Mouse (Mus musculus): Measurements from ENCODE around the gene Cst3. TPM values are rescaled to one million over a fixed set of nuclear protein-coding genes. Genes with fewer than 3 reads are reported as not detected.

Cst3 gene
- 325 and 355 TPM in 2 replicates for polyA plus RNA-seq (2016; fragmentation: Nextera tagmentation; extraction: Ambion mirVana)

DNA sequence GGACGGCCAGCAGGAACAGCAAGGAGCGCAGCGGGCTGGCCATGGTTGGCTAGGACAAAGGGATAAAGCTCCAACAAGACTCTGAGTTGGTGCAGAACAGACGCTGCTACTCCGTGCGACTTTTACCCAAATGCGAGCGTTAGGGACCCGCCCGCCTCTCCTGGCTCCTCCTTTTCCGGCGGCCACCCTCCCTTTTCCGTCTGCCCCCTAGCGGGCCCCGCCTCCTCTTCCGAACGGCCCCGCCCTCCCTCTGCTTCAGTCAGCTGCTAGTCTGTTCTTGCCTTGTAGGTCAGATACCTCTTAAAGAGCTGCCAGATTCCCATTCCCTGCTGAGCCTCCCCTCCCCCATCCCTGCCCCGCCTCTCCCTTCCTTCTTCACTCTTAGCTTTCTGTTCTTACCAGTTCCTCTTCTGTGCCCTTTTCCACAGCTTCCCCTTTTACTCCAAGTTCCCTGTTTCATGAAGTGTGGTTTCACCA is at the start of gene Cst3:
Cst3 (minus strand) TSS at position 358 of the 477 bp plus-strand sequence.
- Histone ChIP-seq H3K27me3 (no peaks in the 10 kb centered on the region), H3K4me3 (peak within 1 kb of the TSS; percentile 74), H3K4me1 (peaks cover 28% of the 10 kb centered on the region), H3K9ac (replicated peaks) (peak within 1 kb of the TSS; percentile 82), H3K9me3 (no peaks in the 10 kb centered on the region), H3K27ac (replicated peaks) (peak within 1 kb of the TSS; percentile 84), H3K4me2 (replicated peaks) (peak within 1 kb of the TSS; percentile 86), H3K36me3 (peaks cover 21% of the 10 kb centered on the region)
- WGBS: under 1% methylated on average over 19 of the region's 19 CpGs
- ATAC-seq (ENCODE audit: low FRiP score, low read depth): peak; percentile 97

DNA sequence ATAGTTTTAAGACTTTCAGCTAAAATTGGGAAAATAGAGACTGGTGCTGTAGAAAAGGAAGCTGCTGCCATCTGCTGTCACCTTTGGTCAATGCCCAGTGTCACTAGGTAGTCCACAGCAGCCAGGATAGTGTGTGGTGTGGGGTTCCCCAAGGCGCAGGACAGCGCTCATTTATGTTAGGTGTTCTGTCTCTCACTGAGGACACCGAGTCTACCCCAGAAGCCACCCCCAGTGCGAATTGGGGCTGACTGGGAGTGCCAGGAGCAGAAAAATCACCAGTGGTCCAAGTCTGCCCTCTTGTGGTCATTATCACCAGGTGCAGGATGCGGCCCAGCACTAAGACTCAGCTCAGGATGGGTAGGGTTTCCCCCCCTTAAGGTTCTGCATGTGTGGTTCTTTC is 26.8 kb upstream of the Cst3 start:
- peak; percentile 85 for ATAC-seq (ENCODE audit: low FRiP score, low read depth)
- peak overlapping the region; percentile 25; the same call in 1 of the 2 replicates for H3K4me2 ChIP-seq (replicated peaks)
- no peak overlapping the region for H3K27ac ChIP-seq (replicated peaks)
- WGBS: 9% methylated on average over 5 of the region's 5 CpGs
- no peaks in the 10 kb centered on the region for H3K27me3 ChIP-seq
- H3K9ac ChIP-seq (replicated peaks): no peak overlapping the region
- H3K4me3 ChIP-seq: no peak overlapping the region
- H3K9me3 ChIP-seq: no peaks in the 10 kb centered on the region
- H3K4me1 ChIP-seq: no peaks in the 10 kb centered on the region
- H3K36me3 ChIP-seq: no peaks in the 10 kb centered on the region

DNA sequence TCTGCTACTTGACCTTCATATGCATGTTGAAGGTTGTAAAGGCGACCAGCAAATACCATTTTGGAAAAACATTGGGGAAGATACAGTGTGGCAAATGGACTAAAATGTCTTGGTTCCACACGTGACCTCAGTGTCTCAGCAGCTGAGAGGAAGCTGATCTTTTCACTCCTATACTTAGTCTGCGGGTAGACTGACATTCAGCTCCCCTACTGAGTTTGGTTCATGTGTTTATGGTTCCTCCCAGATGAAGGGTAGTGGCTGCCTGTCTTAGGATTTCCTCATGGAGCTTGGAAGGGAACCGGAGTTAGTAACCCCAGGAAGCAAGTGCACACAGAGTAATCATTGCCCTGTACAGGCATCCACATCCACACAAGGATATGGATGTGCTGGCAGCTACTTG is 24.8 kb upstream of the Cst3 start:
- Histone ChIP-seq H3K4me2 (replicated peaks) (no peak overlapping the region), H3K9ac (replicated peaks) (no peak overlapping the region), H3K4me1 (no peaks in the 10 kb centered on the region), H3K4me3 (no peak overlapping the region), H3K27me3 (no peaks in the 10 kb centered on the region), H3K36me3 (no peaks in the 10 kb centered on the region), H3K27ac (replicated peaks) (no peak overlapping the region), H3K9me3 (no peaks in the 10 kb centered on the region)
- 64% methylated on average over 4 of the region's 4 CpGs for WGBS
- no peak for ATAC-seq (ENCODE audit: low FRiP score, low read depth)

DNA sequence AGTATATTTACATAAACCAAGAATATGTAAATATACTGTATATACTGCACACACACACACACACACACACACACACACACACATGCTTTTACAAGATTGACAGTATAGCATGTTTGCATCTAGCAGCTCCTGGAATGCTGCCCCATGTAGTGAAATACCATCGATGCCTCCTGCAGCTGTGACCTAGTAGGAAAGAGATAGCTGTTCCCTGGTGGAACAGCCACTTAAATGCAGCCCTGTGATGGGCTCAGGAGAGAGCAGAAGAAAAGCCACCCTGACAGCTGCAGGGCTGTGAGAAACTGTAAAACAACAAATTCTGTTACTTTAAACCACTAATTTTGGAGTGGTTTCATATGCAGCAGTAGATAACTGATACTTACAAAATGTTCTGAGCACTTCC is 20.7 kb upstream of the Cst3 start:
- Histone ChIP-seq H3K4me2 (replicated peaks) (no peak overlapping the region), H3K9ac (replicated peaks) (no peak overlapping the region), H3K9me3 (no peaks in the 10 kb centered on the region), H3K27me3 (no peaks in the 10 kb centered on the region), H3K27ac (replicated peaks) (no peak overlapping the region), H3K4me1 (no peaks in the 10 kb centered on the region; the same call in 1 of the 2 replicates), H3K36me3 (no peaks in the 10 kb centered on the region), H3K4me3 (no peak overlapping the region)
- 81% methylated on average over 1 of the region's 1 CpGs for WGBS
- no peak for ATAC-seq (ENCODE audit: low FRiP score, low read depth)

DNA sequence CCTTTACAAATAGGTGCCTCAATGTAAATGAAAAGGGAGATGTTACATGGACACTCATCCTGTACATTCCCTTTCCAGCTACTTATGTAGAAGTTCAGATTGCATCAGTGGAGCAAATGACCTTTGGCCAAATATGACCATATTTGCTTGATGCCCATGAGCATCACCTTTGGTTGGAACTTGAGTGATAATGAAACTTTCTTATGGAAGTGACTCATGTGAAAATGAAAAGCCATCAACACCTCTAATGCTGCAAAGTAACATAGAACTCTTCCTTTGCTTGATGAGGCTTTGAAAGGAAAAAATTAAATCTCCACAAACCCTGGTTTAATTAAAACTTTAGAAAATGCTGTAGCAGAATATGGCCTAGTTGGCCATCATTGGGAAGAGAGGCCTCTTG is 17.6 kb upstream of the Cst3 start:
- Histone ChIP-seq H3K9me3 (no peaks in the 10 kb centered on the region), H3K27me3 (no peaks in the 10 kb centered on the region), H3K9ac (replicated peaks) (no peak overlapping the region), H3K4me1 (peaks cover 16% of the 10 kb centered on the region), H3K4me2 (replicated peaks) (no peak overlapping the region), H3K27ac (replicated peaks) (no peak overlapping the region), H3K36me3 (no peaks in the 10 kb centered on the region), H3K4me3 (no peak overlapping the region)
- no peak for ATAC-seq (ENCODE audit: low FRiP score, low read depth)

DNA sequence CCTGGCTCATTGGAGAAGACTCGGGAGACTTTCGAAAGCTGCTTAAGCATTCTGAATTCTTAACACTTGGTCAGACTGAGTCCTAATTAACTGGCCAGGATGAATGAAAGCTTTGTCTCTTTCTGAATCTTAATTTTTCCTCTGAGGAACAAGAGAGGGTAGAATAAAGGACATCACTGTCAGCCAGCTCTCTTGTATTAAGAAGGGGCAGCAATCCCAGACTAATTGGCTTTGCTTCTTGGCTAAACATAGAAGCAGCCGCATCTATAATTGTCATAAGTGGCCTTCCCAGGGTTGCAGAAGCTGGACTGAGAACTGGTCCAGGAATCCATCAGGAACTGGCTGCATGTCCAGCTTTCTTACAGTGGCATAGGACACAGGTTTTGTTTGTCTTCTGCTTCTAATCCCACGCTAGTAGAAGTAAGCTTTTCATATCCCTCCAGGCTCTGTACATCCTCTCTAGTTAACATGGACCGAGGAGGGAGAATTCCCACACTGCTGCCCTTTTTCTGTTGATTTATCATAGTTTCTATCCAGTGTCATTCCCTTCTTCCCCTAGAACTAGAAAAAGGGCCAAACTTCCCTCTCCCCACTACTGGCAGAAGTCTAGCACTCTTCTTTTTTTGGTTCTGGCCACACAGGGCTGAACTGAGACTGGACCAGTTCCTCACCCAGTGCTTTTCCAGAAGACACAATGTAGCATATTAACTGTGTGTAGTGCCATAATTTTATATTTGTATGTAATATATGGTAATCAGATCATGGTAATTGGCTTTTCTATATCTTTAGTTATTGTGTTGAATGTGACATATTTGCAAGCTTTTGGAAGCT is 14.7 kb upstream of the Cst3 start:
- peak; percentile 93 for ATAC-seq (ENCODE audit: low FRiP score, low read depth)
- peaks cover 16% of the 10 kb centered on the region for H3K4me1 ChIP-seq
- 24% methylated on average over 5 of the region's 5 CpGs for WGBS
- H3K27me3 ChIP-seq: no peaks in the 10 kb centered on the region
- no peak overlapping the region for H3K4me2 ChIP-seq (replicated peaks)
- no peak overlapping the region for H3K4me3 ChIP-seq
- H3K9ac ChIP-seq (replicated peaks): no peak overlapping the region
- peak overlapping the region; percentile 87 for H3K27ac ChIP-seq (replicated peaks)
- H3K36me3 ChIP-seq: no peaks in the 10 kb centered on the region
- H3K9me3 ChIP-seq: no peaks in the 10 kb centered on the region

DNA sequence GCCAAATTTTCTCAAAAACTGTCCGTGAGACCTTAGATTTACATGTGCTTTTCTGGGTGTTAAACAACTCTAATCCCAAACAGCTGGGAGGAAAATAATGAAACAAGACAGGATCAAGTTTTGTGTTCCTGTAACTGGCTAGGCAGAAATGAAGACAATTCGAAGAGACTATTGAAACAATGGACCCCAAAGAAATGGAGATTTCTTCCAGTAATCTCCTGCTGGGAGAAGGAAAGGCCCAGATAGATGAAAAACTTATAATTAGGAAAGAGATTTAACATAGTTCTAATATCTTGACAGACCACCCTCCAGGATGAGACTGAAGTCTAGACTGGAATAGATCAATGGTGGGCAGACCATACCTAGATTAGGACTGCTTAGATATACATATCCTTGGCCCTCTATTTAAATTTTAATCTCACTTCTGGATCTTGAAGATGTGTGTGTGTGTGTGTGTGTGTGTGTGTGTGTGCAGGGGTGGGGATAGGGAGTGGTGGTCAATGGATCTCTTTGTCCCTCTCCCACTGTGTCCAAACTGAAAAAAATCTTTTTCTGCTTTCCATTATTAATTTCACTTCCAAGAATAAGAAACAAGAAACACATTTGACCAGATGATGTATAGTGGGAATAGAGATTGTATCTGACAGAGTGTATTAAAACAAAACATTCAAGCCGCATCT is 14.0 kb upstream of the Cst3 start:
- 29% methylated on average over 3 of the region's 3 CpGs for WGBS
- peak; percentile 84 for ATAC-seq (ENCODE audit: low FRiP score, low read depth)
- H3K4me2 ChIP-seq (replicated peaks): no peak overlapping the region
- H3K9me3 ChIP-seq: no peaks in the 10 kb centered on the region
- H3K9ac ChIP-seq (replicated peaks): no peak overlapping the region
- peaks cover 16% of the 10 kb centered on the region for H3K4me1 ChIP-seq
- H3K4me3 ChIP-seq: no peak overlapping the region
- no peaks in the 10 kb centered on the region for H3K36me3 ChIP-seq
- peak overlapping the region; percentile 87 for H3K27ac ChIP-seq (replicated peaks)
- H3K27me3 ChIP-seq: no peaks in the 10 kb centered on the region

DNA sequence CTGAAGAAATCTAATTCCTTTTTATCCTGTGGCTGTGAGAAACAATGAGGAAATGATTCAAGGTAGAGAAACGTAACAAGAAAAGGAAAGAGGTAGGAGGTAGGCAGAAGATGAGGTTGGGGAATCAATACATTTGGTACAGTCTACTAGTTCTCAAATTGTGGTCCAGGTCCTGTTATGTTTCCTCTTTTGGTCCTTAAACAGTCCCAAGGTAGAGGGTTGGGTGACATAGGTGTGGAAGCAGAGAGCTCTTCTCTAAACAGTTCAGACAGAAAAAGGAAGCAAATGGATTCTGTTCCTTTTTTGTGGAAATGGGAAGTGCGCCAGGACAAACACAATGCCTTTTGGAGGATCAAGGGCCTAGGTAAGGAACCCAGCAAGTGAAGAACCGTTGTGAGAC is 13.4 kb upstream of the Cst3 start:
- Histone ChIP-seq H3K9ac (replicated peaks) (no peak overlapping the region), H3K36me3 (no peaks in the 10 kb centered on the region), H3K4me1 (peaks cover 16% of the 10 kb centered on the region), H3K4me3 (no peak overlapping the region), H3K27me3 (no peaks in the 10 kb centered on the region), H3K9me3 (no peaks in the 10 kb centered on the region), H3K4me2 (replicated peaks) (no peak overlapping the region), H3K27ac (replicated peaks) (peak overlapping the region; percentile 87)
- 66% methylated on average over 3 of the region's 3 CpGs for WGBS
- ATAC-seq (ENCODE audit: low FRiP score, low read depth): no peak

DNA sequence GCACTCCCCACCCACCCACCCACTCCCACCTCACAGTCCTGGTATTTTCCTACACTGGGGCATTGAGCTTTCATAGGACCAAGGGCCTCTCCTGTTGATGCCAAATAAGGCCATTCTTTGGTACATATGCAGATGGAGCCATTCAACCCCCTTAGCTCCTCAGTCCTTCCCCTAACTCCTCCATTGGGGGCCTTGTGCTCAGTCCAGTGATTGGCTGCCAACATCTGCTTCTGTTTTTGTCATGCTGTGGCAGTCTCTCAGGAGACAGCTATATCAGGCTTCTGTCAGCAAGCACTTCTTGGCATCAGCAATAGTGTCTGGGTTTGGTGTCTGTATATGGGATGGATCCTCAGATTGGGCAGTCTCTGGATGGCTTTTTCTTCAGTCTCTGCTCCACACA is 9.2 kb upstream of the Cst3 start:
- no peak overlapping the region for H3K4me2 ChIP-seq (replicated peaks)
- ATAC-seq (ENCODE audit: low FRiP score, low read depth): no peak

DNA sequence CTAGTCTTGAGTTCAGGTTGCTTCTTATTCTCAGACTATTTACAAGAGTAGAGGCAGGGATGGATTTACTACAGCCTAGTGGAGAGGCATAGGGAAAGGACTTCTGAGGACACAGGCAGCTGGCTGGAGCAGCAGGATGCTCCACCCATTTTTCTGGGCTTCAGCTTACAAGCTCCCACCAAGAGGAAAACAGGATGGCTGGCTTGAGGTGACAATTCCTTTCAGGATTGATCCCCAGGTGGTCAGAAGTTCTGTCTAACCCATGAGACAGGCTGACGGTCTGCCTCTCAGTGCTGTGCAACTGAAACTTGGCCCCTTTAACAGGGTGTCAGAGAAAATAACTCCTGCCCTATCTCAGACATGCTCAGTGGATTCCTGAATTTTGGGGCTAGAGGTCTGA is 3.7 kb upstream of the Cst3 start:
- Histone ChIP-seq H3K9ac (replicated peaks) (no peak overlapping the region), H3K4me1 (peaks cover 8% of the 10 kb centered on the region), H3K9me3 (no peaks in the 10 kb centered on the region), H3K36me3 (no peaks in the 10 kb centered on the region), H3K27ac (replicated peaks) (no peak overlapping the region), H3K4me3 (no peak overlapping the region), H3K27me3 (no peaks in the 10 kb centered on the region), H3K4me2 (replicated peaks) (no peak overlapping the region)
- no peak for ATAC-seq (ENCODE audit: low FRiP score, low read depth)
- 33% methylated on average over 1 of the region's 1 CpGs for WGBS

More for the DNA sequence above, 9.2 kb upstream of the Cst3 start:
- Histone ChIP-seq H3K4me3 (no peak overlapping the region), H3K9me3 (no peaks in the 10 kb centered on the region), H3K4me1 (peaks cover 8% of the 10 kb centered on the region; the same call in 1 of the 2 replicates), H3K9ac (replicated peaks) (no peak overlapping the region), H3K36me3 (no peaks in the 10 kb centered on the region), H3K27me3 (no peaks in the 10 kb centered on the region), H3K27ac (replicated peaks) (no peak overlapping the region)

DNA sequence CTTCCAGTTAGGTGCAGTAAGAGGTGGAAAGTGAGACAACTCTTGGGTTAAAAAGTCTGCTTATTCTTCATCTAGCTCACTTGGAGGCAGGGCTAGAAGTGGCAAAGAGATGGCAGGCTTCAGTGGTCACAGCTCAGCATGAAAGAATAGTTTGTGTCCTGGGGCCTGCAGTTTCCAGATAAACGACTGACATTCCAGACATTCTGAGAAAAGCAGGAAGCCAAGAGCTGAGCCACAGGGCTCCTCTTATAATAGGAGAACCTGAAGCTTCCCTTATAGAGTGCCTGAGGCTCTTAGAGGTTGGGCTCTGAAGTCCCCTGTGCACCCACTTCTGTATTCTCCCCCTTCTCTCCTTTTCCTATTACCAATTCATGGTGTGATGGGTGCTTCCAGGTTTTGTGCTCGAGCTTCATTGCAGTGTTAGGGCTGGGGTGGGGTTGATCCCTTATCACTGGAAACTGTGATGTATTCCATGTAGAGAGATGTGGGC is 3.2 kb upstream of the Cst3 start:
- Histone ChIP-seq H3K36me3 (no peaks in the 10 kb centered on the region), H3K9me3 (no peaks in the 10 kb centered on the region), H3K4me2 (replicated peaks) (no peak overlapping the region), H3K9ac (replicated peaks) (no peak overlapping the region), H3K4me3 (no peak overlapping the region), H3K27ac (replicated peaks) (no peak overlapping the region), H3K27me3 (no peaks in the 10 kb centered on the region), H3K4me1 (peaks cover 13% of the 10 kb centered on the region)
- 7% methylated on average over 2 of the region's 2 CpGs for WGBS
- no peak for ATAC-seq (ENCODE audit: low FRiP score, low read depth)
